Mouse (Mus musculus): ENCODE measurements around the gene Trp73.

GRCm38 (mm10) chr4:154042577-154042976 is 97.4 kb downstream of the Trp73 start, which contains the start of gene Ccdc27:
- no peak for TF ChIP-seq CTCF (IDR thresholded peaks at IDR 0.05; ENCODE audit: low read depth, low read length)
- no peak for TF ChIP-seq POLR2AphosphoS5 (IDR thresholded peaks at IDR 0.05; ENCODE audit: insufficient replicate concordance, low read depth, low read length)
- TF ChIP-seq GATA1 (IDR thresholded peaks at IDR 0.05; ENCODE audit: borderline replicate concordance, low read length): no peak
